Mouse (Mus musculus) forebrain, embryonic 13.5 days (tissue): ENCODE results near the gene Frg2f1. TPM values are rescaled to one million over a fixed set of nuclear protein-coding genes. Genes with fewer than 3 reads are reported as not detected.
A peak's percentile ranks its signal among the peaks of the same experiment; 100 is the strongest.

ENCODE experiments used
- ATAC-seq: fragments of 200-750 bp; cut with Nextera tagmentation; 2 replicates; pipeline ENCODE4 v1.8.0; 2017
- H3K27ac ChIP-seq: fragments of 300-500 bp; sonication (generic); 2 replicates; pipeline ENCODE4 v1.5.1; 2015; ENCODE audit warnings: inconsistent platforms, mild to moderate bottlenecking, moderate library complexity
- H3K27me3 ChIP-seq: fragments of 300-500 bp; sonication (generic); 2 replicates; pipeline ENCODE4 v1.6.1; 2015; ENCODE audit warnings: mild to moderate bottlenecking, inconsistent platforms
- H3K36me3 ChIP-seq: fragments of 300-500 bp; sonication (generic); 2 replicates; pipeline ENCODE4 v1.6.1; 2015; ENCODE audit warnings: mild to moderate bottlenecking, inconsistent platforms; ENCODE audit not compliant: poor library complexity, severe bottlenecking
- H3K4me1 ChIP-seq: fragments of 300-500 bp; sonication (generic); 2 replicates; pipeline ENCODE4 v1.6.1; 2015; ENCODE audit warnings: inconsistent platforms
- H3K4me2 ChIP-seq: fragments of 300-500 bp; sonication (generic); 2 replicates; pipeline ENCODE4 v1.6.1; 2015; ENCODE audit warnings: inconsistent platforms, mild to moderate bottlenecking, moderate library complexity
- H3K4me3 ChIP-seq: fragments of 300-500 bp; sonication (generic); 2 replicates; pipeline ENCODE4 v1.5.1; 2015; ENCODE audit warnings: mild to moderate bottlenecking, inconsistent platforms
- H3K9ac ChIP-seq: fragments of 300-500 bp; sonication (generic); 2 replicates; pipeline ENCODE4 v1.6.1; 2015; ENCODE audit warnings: mild to moderate bottlenecking, inconsistent platforms
- H3K9me3 ChIP-seq: fragments of 300-500 bp; sonication (generic); replicated peaks from 2 replicates; pipeline ENCODE4 v1.6.1; 2016; ENCODE audit warnings: inconsistent platforms
- WGBS: fragments of 180-500 bp; shearing (Covaris S2); methylation state at CpG from one replicate; pipeline ENCODE4 v1.1.7; 2015; 5-methylcytosine and 5-hydroxymethylcytosine counted together
- polyA plus RNA-seq: library from polyadenylated mRNA; unstranded; fragments of >200 nt; fragmentation: Nextera tagmentation; extraction: Ambion mirVana; gene quantifications from 2 replicates; pipeline ENCODE4 v1.2.1, GENCODE M21; 2015

Frg2f1 gene
- polyA plus RNA-seq, result 4.8 TPM in 2 replicates

GRCm38 (mm10) chr4:119539031-119539824 is at the start of gene Frg2f1:
Frg2f1 (minus strand) TSS chr4:119539529.
- H3K36me3 ChIP-seq, result no peaks in the 10 kb centered on the region
- H3K9me3 ChIP-seq, result no peaks in the 10 kb centered on the region
- no peaks in the 10 kb centered on the region for H3K27me3 ChIP-seq
- peaks cover 25% of the 10 kb centered on the region for H3K4me1 ChIP-seq
- WGBS, result under 1% methylated on average over 41 of the region's 85 CpGs
- H3K27ac ChIP-seq, result peak within 1 kb of the TSS; percentile 97
- peak within 1 kb of the TSS; percentile 96 for H3K4me3 ChIP-seq
- peak; percentile 96 for ATAC-seq
- peak within 1 kb of the TSS; percentile 94 for H3K9ac ChIP-seq
- H3K4me2 ChIP-seq, result peak within 1 kb of the TSS; percentile 79

GRCm38 (mm10) chr4:119588037-119588436 is 48.7 kb upstream of the Frg2f1 start:
- H3K9ac ChIP-seq, result no peak overlapping the region
- H3K4me1 ChIP-seq, result no peaks in the 10 kb centered on the region
- no peak overlapping the region for H3K4me3 ChIP-seq
- H3K9me3 ChIP-seq, result no peaks in the 10 kb centered on the region
- no peak overlapping the region for H3K27ac ChIP-seq
- 100% methylated on average over 2 of the region's 2 CpGs for WGBS
- no peaks in the 10 kb centered on the region for H3K27me3 ChIP-seq
- H3K4me2 ChIP-seq, result no peak overlapping the region
- peaks cover 24% of the 10 kb centered on the region for H3K36me3 ChIP-seq
- no peak for ATAC-seq

- WGBS, result 96% methylated on average over 3 of the region's 3 CpGs
- no peaks in the 10 kb centered on the region for H3K27me3 ChIP-seq
- no peak overlapping the region for H3K9ac ChIP-seq
- no peak overlapping the region for H3K4me3 ChIP-seq
- no peak for ATAC-seq
- H3K4me2 ChIP-seq, result no peak overlapping the region
- no peak overlapping the region for H3K27ac ChIP-seq
- H3K9me3 ChIP-seq, result no peaks in the 10 kb centered on the region
- no peaks in the 10 kb centered on the region for H3K4me1 ChIP-seq
- peaks cover 8% of the 10 kb centered on the region; the same call in 1 of the 2 replicates for H3K36me3 ChIP-seq
Observed at GRCm38 (mm10) chr4:119575459-119575858, 36.1 kb upstream of the Frg2f1 start.

GRCm38 (mm10) chr4:119574504-119574903 is 35.2 kb upstream of the Frg2f1 start:
- no peak overlapping the region for H3K4me2 ChIP-seq
- peaks cover 8% of the 10 kb centered on the region; the same call in 1 of the 2 replicates for H3K36me3 ChIP-seq
- H3K9me3 ChIP-seq, result no peaks in the 10 kb centered on the region
- no peak overlapping the region for H3K27ac ChIP-seq
- WGBS, result 74% methylated on average over 2 of the region's 2 CpGs
- ATAC-seq, result no peak
- H3K4me3 ChIP-seq, result no peak overlapping the region
- H3K9ac ChIP-seq, result no peak overlapping the region
- H3K27me3 ChIP-seq, result no peaks in the 10 kb centered on the region
- H3K4me1 ChIP-seq, result no peaks in the 10 kb centered on the region

GRCm38 (mm10) chr4:119572682-119573081 is 33.4 kb upstream of the Frg2f1 start:
- Histone ChIP-seq H3K9me3 (no peaks in the 10 kb centered on the region), H3K4me3 (no peak overlapping the region), H3K27ac (no peak overlapping the region), H3K9ac (no peak overlapping the region), H3K4me1 (no peaks in the 10 kb centered on the region), H3K4me2 (no peak overlapping the region), H3K27me3 (no peaks in the 10 kb centered on the region), H3K36me3 (peaks cover 8% of the 10 kb centered on the region; the same call in 1 of the 2 replicates)
- ATAC-seq, result no peak
- 94% methylated on average over 3 of the region's 3 CpGs for WGBS

- H3K4me3 ChIP-seq, result no peak overlapping the region
- peaks cover 4% of the 10 kb centered on the region; the same call in 1 of the 2 replicates for H3K4me1 ChIP-seq
- WGBS, result 77% methylated on average over 4 of the region's 4 CpGs
Observed at GRCm38 (mm10) chr4:119566322-119566835, 27.1 kb upstream of the Frg2f1 start.

GRCm38 (mm10) chr4:119563136-119563535 is 23.8 kb upstream of the Frg2f1 start:
- ATAC-seq, result no peak
- H3K27ac ChIP-seq, result no peak overlapping the region
- peaks cover 12% of the 10 kb centered on the region for H3K4me1 ChIP-seq
- no peak overlapping the region for H3K9ac ChIP-seq
- H3K9me3 ChIP-seq, result no peaks in the 10 kb centered on the region
- H3K36me3 ChIP-seq, result 0 out of 2 replicates have a peak, but pooled peaks cover 4% of the 10 kb centered on the region
- H3K4me3 ChIP-seq, result no peak overlapping the region
- H3K27me3 ChIP-seq, result no peaks in the 10 kb centered on the region
- H3K4me2 ChIP-seq, result no peak overlapping the region

More at GRCm38 (mm10) chr4:119566322-119566835, 27.1 kb upstream of the Frg2f1 start:
- Histone ChIP-seq H3K9me3 (no peaks in the 10 kb centered on the region), H3K4me2 (no peak overlapping the region), H3K36me3 (0 out of 2 replicates have a peak, but pooled peaks cover 4% of the 10 kb centered on the region), H3K27me3 (no peaks in the 10 kb centered on the region), H3K27ac (no peak overlapping the region), H3K9ac (no peak overlapping the region)
- no peak for ATAC-seq

GRCm38 (mm10) chr4:119555466-119555865 is 16.1 kb upstream of the Frg2f1 start:
- Histone ChIP-seq H3K9me3 (no peaks in the 10 kb centered on the region), H3K4me1 (peaks cover 19% of the 10 kb centered on the region), H3K4me3 (no peak overlapping the region), H3K27me3 (no peaks in the 10 kb centered on the region), H3K27ac (no peak overlapping the region), H3K36me3 (no peaks in the 10 kb centered on the region), H3K4me2 (no peak overlapping the region), H3K9ac (no peak overlapping the region)
- no peak for ATAC-seq
- 62% methylated on average over 2 of the region's 2 CpGs for WGBS

- Histone ChIP-seq H3K36me3 (no peaks in the 10 kb centered on the region), H3K27me3 (no peaks in the 10 kb centered on the region), H3K4me3 (no peak overlapping the region), H3K27ac (no peak overlapping the region), H3K4me1 (peaks cover 12% of the 10 kb centered on the region), H3K9me3 (no peaks in the 10 kb centered on the region), H3K9ac (no peak overlapping the region), H3K4me2 (no peak overlapping the region)
- no peak for ATAC-seq
- WGBS, result 91% methylated on average over 1 of the region's 1 CpGs
Observed at GRCm38 (mm10) chr4:119550864-119551263, 11.5 kb upstream of the Frg2f1 start.

GRCm38 (mm10) chr4:119540533-119540890 is 1.2 kb upstream of the Frg2f1 start:
- ATAC-seq, result no peak
- Histone ChIP-seq H3K36me3 (no peaks in the 10 kb centered on the region), H3K9ac (peak overlapping the region; percentile 94), H3K9me3 (no peaks in the 10 kb centered on the region), H3K4me2 (peak overlapping the region; percentile 79), H3K27me3 (no peaks in the 10 kb centered on the region), H3K27ac (peak overlapping the region; percentile 97), H3K4me3 (peak overlapping the region; percentile 96), H3K4me1 (peaks cover 25% of the 10 kb centered on the region)
- 5% methylated on average over 10 of the region's 10 CpGs for WGBS

- Histone ChIP-seq H3K4me1 (peaks cover 25% of the 10 kb centered on the region), H3K9ac (peak overlapping the region; percentile 94), H3K4me2 (peak overlapping the region; percentile 79), H3K27me3 (no peaks in the 10 kb centered on the region), H3K9me3 (no peaks in the 10 kb centered on the region), H3K27ac (peak overlapping the region; percentile 97), H3K4me3 (peak overlapping the region; percentile 96), H3K36me3 (no peaks in the 10 kb centered on the region)
- WGBS, result under 1% methylated on average over 42 of the region's 76 CpGs
- ATAC-seq, result peak; percentile 48
Observed at GRCm38 (mm10) chr4:119539836-119540532, 655 bp upstream of the Frg2f1 start.

- no peak for ATAC-seq
- WGBS, result 73% methylated on average over 4 of the region's 4 CpGs
- no peak overlapping the region for H3K27ac ChIP-seq
- peaks cover 22% of the 10 kb centered on the region for H3K4me1 ChIP-seq
- H3K4me3 ChIP-seq, result no peak overlapping the region
- no peaks in the 10 kb centered on the region for H3K36me3 ChIP-seq
- no peak overlapping the region for H3K4me2 ChIP-seq
- H3K27me3 ChIP-seq, result no peaks in the 10 kb centered on the region
- H3K9ac ChIP-seq, result no peak overlapping the region
- H3K9me3 ChIP-seq, result no peaks in the 10 kb centered on the region
Observed at GRCm38 (mm10) chr4:119537436-119537835, 1.9 kb downstream of the Frg2f1 start.
